Mouse (Mus musculus): ENCODE data around the gene Insr. TPM values are rescaled to one million over a fixed set of nuclear protein-coding genes. Genes with fewer than 3 reads are reported as not detected.

The Insr gene
- polyA plus RNA-seq, 1 experiment: 22.0 TPM

DNA sequence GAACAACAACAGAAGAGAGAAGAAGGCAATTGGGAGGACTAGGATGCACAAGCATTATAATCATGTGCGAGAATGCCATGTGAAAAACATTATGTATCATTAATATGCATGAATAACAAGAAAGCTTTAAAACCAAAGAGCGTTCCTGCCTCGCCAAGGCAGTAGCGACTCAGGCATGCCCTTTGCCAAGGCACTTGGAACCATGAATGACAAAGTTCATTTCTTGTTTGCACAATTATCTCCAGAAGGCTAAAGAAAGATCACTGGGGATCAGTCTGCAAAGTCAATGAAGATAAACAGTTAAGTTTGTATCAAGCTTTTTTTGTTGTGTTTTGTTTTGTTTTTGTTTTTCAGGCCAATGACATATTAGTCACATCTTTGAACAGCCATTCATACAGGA lies 36.2 kb downstream of the Insr start:
- Histone ChIP-seq H3K4me3 (ENCODE audit: control insufficient read depth, insufficient read depth, low read length) (no peak overlapping the region), H3K27ac (ENCODE audit: control insufficient read depth, insufficient read depth, low read length) (no peak overlapping the region), H3K27me3 (ENCODE audit: control insufficient read depth, insufficient read depth, low read length) (no peaks in the 10 kb centered on the region), H3K4me1 (replicated peaks; ENCODE audit: control insufficient read depth, insufficient read depth, low read length) (peaks cover 7% of the 10 kb centered on the region), H3K36me3 (ENCODE audit: control insufficient read depth, insufficient read depth, low read length) (no peaks in the 10 kb centered on the region)
- DNase-seq: no peak
- TF ChIP-seq POLR2A (IDR thresholded peaks at IDR 0.05; ENCODE audit: control insufficient read depth, extremely low read depth, insufficient read depth, low read length, poor library complexity) (no peak), CTCF (IDR thresholded peaks at IDR 0.05; ENCODE audit: borderline replicate concordance, control insufficient read depth, extremely low read depth, insufficient read depth, low read length, poor library complexity) (no peak)
- WGBS: over 99% methylated on average over 4 of the region's 4 CpGs

- Histone ChIP-seq H3K36me3 (ENCODE audit: control insufficient read depth, insufficient read depth, low read length) (no peaks in the 10 kb centered on the region), H3K27ac (ENCODE audit: control insufficient read depth, insufficient read depth, low read length) (no peak overlapping the region), H3K4me1 (replicated peaks; ENCODE audit: control insufficient read depth, insufficient read depth, low read length) (no peaks in the 10 kb centered on the region), H3K27me3 (ENCODE audit: control insufficient read depth, insufficient read depth, low read length) (no peaks in the 10 kb centered on the region), H3K4me3 (ENCODE audit: control insufficient read depth, insufficient read depth, low read length) (no peak overlapping the region)
- TF ChIP-seq POLR2A (IDR thresholded peaks at IDR 0.05; ENCODE audit: control insufficient read depth, extremely low read depth, insufficient read depth, low read length, poor library complexity) (no peak), CTCF (IDR thresholded peaks at IDR 0.05; ENCODE audit: borderline replicate concordance, control insufficient read depth, extremely low read depth, insufficient read depth, low read length, poor library complexity) (no peak)
- DNase-seq: no peak
- 99% methylated on average over 3 of the region's 3 CpGs for WGBS
Measured at GRCm38 (mm10) chr8:3240725-3241124, 38.7 kb downstream of the Insr start.

DNA sequence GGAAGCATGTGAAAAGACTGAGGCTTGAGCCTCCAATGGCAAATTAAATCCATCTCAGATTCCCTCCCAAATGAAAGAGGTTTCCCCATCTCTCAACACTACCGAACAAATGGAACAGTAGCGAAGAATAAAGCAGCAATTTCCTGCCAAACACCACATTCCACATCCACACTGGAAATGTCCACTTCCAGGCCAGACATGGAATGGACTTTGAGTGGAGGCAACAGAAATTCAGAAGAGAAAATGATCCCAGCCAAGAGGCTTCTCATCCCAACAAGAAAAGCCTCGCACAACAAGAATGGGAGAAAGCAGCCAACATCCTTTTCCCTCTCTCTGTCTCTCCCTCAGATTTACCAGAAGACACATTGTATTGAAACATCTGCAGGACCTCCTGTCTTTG lies 39.8 kb downstream of the Insr start:
- Histone ChIP-seq H3K4me3 (ENCODE audit: control insufficient read depth, insufficient read depth, low read length) (no peak overlapping the region), H3K4me1 (replicated peaks; ENCODE audit: control insufficient read depth, insufficient read depth, low read length) (no peaks in the 10 kb centered on the region), H3K36me3 (ENCODE audit: control insufficient read depth, insufficient read depth, low read length) (no peaks in the 10 kb centered on the region), H3K27me3 (ENCODE audit: control insufficient read depth, insufficient read depth, low read length) (no peaks in the 10 kb centered on the region), H3K27ac (ENCODE audit: control insufficient read depth, insufficient read depth, low read length) (no peak overlapping the region)
- WGBS: 93% methylated on average over 3 of the region's 3 CpGs
- TF ChIP-seq POLR2A (IDR thresholded peaks at IDR 0.05; ENCODE audit: control insufficient read depth, extremely low read depth, insufficient read depth, low read length, poor library complexity): no peak
- TF ChIP-seq CTCF (IDR thresholded peaks at IDR 0.05; ENCODE audit: borderline replicate concordance, control insufficient read depth, extremely low read depth, insufficient read depth, low read length, poor library complexity): no peak
- DNase-seq: no peak

DNA sequence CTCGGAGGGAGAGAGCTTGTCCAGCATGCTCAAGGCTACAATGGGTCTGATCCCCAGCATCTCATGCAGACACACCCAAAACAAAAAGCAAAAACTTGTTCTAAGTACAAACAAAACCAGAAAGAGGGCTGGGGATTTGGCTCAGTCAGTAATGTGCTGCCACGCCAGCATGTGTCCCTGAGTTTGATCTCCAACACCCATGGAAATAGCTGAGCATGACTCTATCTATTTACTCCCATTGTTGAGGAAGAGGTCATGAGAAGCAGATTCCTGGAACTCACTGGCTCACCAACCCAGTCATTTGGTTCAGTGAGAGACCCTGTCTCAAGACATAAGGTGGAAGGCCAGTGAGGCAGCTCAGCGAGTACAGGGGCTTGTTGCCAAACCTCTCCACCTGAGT lies 40.6 kb downstream of the Insr start:
- Histone ChIP-seq H3K4me1 (replicated peaks; ENCODE audit: control insufficient read depth, insufficient read depth, low read length) (no peaks in the 10 kb centered on the region; the same call in 1 of the 2 replicates), H3K4me3 (ENCODE audit: control insufficient read depth, insufficient read depth, low read length) (no peak overlapping the region), H3K36me3 (ENCODE audit: control insufficient read depth, insufficient read depth, low read length) (no peaks in the 10 kb centered on the region), H3K27me3 (ENCODE audit: control insufficient read depth, insufficient read depth, low read length) (no peaks in the 10 kb centered on the region), H3K27ac (ENCODE audit: control insufficient read depth, insufficient read depth, low read length) (no peak overlapping the region)
- 92% methylated on average over 3 of the region's 3 CpGs for WGBS
- no peak for DNase-seq
- TF ChIP-seq CTCF (IDR thresholded peaks at IDR 0.05; ENCODE audit: borderline replicate concordance, control insufficient read depth, extremely low read depth, insufficient read depth, low read length, poor library complexity): no peak
- TF ChIP-seq POLR2A (IDR thresholded peaks at IDR 0.05; ENCODE audit: control insufficient read depth, extremely low read depth, insufficient read depth, low read length, poor library complexity): no peak

GRCm38 (mm10) chr8:3237319-3237718 lies 42.1 kb downstream of the Insr start:
- Histone ChIP-seq H3K27me3 (ENCODE audit: control insufficient read depth, insufficient read depth, low read length) (no peaks in the 10 kb centered on the region), H3K36me3 (ENCODE audit: control insufficient read depth, insufficient read depth, low read length) (no peaks in the 10 kb centered on the region), H3K4me3 (ENCODE audit: control insufficient read depth, insufficient read depth, low read length) (no peak overlapping the region), H3K4me1 (replicated peaks; ENCODE audit: control insufficient read depth, insufficient read depth, low read length) (no peaks in the 10 kb centered on the region; the same call in 1 of the 2 replicates), H3K27ac (ENCODE audit: control insufficient read depth, insufficient read depth, low read length) (no peak overlapping the region)
- TF ChIP-seq POLR2A (IDR thresholded peaks at IDR 0.05; ENCODE audit: control insufficient read depth, extremely low read depth, insufficient read depth, low read length, poor library complexity) (no peak), CTCF (IDR thresholded peaks at IDR 0.05; ENCODE audit: borderline replicate concordance, control insufficient read depth, extremely low read depth, insufficient read depth, low read length, poor library complexity) (no peak)
- DNase-seq: no peak
- 86% methylated on average over 5 of the region's 5 CpGs for WGBS

DNA sequence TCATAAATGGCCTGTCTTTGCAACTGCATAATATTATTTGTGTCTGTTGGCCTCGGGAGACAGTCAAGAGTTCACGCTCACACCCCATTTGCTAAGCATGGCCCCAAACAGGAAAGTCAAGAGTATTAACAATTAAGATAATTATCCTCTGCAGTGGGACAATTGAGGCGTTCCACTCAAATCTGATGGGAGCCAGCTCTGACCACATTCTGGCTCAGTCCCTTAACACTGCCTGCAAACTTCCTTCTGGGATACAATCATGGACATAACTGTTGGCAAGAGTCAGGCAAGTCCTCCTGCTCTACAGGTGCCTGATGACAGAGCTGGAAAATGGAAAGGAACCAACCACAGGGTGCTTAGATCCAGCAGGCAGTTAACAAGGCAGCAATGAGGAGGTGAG lies 43.1 kb downstream of the Insr start:
- Histone ChIP-seq H3K27me3 (ENCODE audit: control insufficient read depth, insufficient read depth, low read length) (no peaks in the 10 kb centered on the region), H3K27ac (ENCODE audit: control insufficient read depth, insufficient read depth, low read length) (no peak overlapping the region), H3K4me3 (ENCODE audit: control insufficient read depth, insufficient read depth, low read length) (no peak overlapping the region), H3K36me3 (ENCODE audit: control insufficient read depth, insufficient read depth, low read length) (no peaks in the 10 kb centered on the region), H3K4me1 (replicated peaks; ENCODE audit: control insufficient read depth, insufficient read depth, low read length) (no peaks in the 10 kb centered on the region; the same call in 1 of the 2 replicates)
- TF ChIP-seq CTCF (IDR thresholded peaks at IDR 0.05; ENCODE audit: borderline replicate concordance, control insufficient read depth, extremely low read depth, insufficient read depth, low read length, poor library complexity) (no peak), POLR2A (IDR thresholded peaks at IDR 0.05; ENCODE audit: control insufficient read depth, extremely low read depth, insufficient read depth, low read length, poor library complexity) (no peak)
- 92% methylated on average over 3 of the region's 3 CpGs for WGBS
- no peak for DNase-seq

DNA sequence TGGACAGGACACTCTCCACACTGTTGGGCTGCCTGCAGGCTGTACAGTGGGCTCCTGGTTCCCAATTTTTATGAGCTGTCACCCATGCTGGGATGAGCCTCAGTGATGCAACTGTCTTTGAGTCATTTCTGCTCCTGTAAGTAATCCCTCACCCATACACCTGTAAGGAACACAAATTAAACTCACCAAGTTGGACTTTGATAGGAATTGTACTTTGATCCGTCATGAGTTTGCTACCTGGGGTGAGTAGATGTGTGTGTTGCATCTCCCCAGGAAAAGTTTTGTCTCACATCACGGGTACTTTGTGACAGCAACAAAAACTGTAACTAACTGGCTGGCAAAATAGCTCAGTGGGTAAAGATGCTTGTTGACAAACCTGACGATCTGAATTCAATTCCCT lies 44.8 kb downstream of the Insr start:
- Histone ChIP-seq H3K4me3 (ENCODE audit: control insufficient read depth, insufficient read depth, low read length) (no peak overlapping the region), H3K4me1 (replicated peaks; ENCODE audit: control insufficient read depth, insufficient read depth, low read length) (no peaks in the 10 kb centered on the region; the same call in 1 of the 2 replicates), H3K27me3 (ENCODE audit: control insufficient read depth, insufficient read depth, low read length) (no peaks in the 10 kb centered on the region), H3K36me3 (ENCODE audit: control insufficient read depth, insufficient read depth, low read length) (no peaks in the 10 kb centered on the region), H3K27ac (ENCODE audit: control insufficient read depth, insufficient read depth, low read length) (no peak overlapping the region)
- TF ChIP-seq POLR2A (IDR thresholded peaks at IDR 0.05; ENCODE audit: control insufficient read depth, extremely low read depth, insufficient read depth, low read length, poor library complexity) (no peak), CTCF (IDR thresholded peaks at IDR 0.05; ENCODE audit: borderline replicate concordance, control insufficient read depth, extremely low read depth, insufficient read depth, low read length, poor library complexity) (no peak)
- DNase-seq: no peak
- 97% methylated on average over 3 of the region's 3 CpGs for WGBS

Measured in thymus, adult 2 months (tissue).